Mouse (Mus musculus) G1E (cell line): ENCODE measurements at regions not wholly inside any gene's neighbourhood (a gene's known extent, or its start where the extent isn't known, plus 50 kb on each side); places are given as distances from the start of the nearest gene placed in this dataset.

ENCODE experiments used
- CTCF ChIP-seq: IDR thresholded peaks from 2 replicates; pipeline ENCODE4 v1.5.1; 2012; ENCODE audit warnings: low read depth, low read length, inconsistent platforms, mixed read lengths
- GATA1 ChIP-seq: IDR thresholded peaks from 2 replicates; pipeline ENCODE4 v1.6.1; 2012; ENCODE audit warnings: borderline replicate concordance, low read length, inconsistent platforms, mixed read lengths
- TAL1 ChIP-seq: conservative IDR thresholded peaks from 2 replicates; pipeline ENCODE4 v1.6.1; 2012; ENCODE audit warnings: low read depth, low read length, inconsistent platforms, mixed read lengths

DNA sequence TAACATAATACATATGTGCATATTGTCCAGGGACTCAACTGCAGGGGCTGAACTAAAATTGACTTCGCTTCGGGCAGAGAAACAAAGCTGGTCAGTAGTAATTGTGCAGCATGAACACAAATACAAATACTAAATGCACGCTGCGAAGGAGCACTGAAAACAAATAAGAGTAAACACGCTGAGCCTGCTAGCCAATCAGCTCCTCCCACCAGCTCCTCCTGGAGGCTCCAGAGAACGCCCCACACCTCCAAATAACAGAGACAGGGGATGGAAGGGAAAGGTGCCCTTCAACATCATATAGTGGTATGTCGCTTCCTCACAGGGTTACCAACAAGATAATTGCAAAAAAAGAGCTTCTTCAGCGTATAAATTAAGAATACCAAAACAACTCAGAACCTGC is 159.6 kb downstream of the Gm11361 start:
- no peak for TF ChIP-seq CTCF
- TF ChIP-seq TAL1: no peak
- no peak for TF ChIP-seq GATA1
